Comparison of ENCODE assay signal across 9 mouse cellular contexts in the genomic region with DNA sequence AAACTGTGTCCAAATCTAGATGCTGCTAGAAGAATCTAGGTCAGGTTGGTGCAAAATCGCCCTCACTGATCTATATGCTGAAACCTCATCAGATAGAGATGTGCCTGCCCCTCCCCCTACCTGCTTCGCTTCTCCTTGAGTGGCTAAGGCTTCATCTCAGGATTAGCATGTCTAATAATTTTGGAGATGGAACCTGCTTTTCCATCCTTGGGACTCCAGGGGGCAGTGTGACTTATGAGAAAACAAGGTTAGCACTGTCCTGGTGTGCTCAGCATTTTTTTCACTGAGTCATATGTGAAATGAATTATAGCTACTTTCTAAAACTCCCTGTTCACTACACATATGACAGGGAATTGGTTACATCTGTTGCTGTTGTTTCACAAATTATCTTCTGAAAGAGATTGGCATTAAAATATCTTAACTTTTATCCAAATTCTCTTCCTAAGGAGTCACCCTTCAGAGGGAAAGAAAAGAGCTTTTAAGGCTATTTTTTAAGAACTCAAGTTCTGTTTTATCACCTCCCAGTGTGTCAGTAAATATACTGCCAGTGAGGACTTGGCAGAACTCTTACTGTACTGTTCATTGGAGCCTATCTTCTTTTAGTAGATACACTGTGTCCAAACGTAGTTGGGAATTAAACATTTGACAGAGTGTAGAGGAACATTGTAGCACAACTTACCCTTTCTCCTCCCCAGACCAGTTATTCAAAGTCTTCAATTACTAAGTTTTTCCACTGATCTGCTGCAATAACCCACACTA.
DNase-seq lines count a peak whose midpoint lies in the region; ATAC-seq and TF ChIP-seq lines count a peak whose summit lies in the region.
"Had no signal": no experiment of that assay in that cellular context is flagged by ENCODE, and none has a peak within 500 bp of the region (broad histone marks: within the 10 kb centered on the region; RNA-seq: fewer than 3 reads in every experiment).

No protein-coding gene starts in this region.

- H3K27ac ChIP-seq in liver, adult 2 months (replicated peaks; ENCODE audit: insufficient read depth, low read depth, low read length): peak overlapping the region; percentile 6; the same call in 1 of the 2 replicates
- no peak overlapping the region for H3K27ac ChIP-seq in liver, embryonic 11.5 days (ENCODE audit: low read depth, low read length)

- no peak for ATAC-seq in liver, embryonic 11.5 days (replicated peaks; ENCODE audit: low FRiP score)
- peak; percentile 65; the same call in 1 of the 2 replicates for ATAC-seq in megakaryocyte-erythroid progenitor cell, adult 5-6 weeks (replicated peaks; ENCODE audit: low FRiP score, low TSS enrichment, poor library complexity, severe bottlenecking)

- H3K4me1 ChIP-seq in liver, adult 2 months (ENCODE audit: control insufficient read depth, insufficient read depth, low read length): peaks cover 14% of the 10 kb centered on the region
- H3K4me1 ChIP-seq in liver, embryonic 11.5 days (replicated peaks; ENCODE audit: control insufficient read depth, insufficient read depth, low read length): no peaks in the 10 kb centered on the region

- WGBS in liver, adult 2 months: 41% methylated on average over 3 of the region's 3 CpGs
- 44% methylated on average over 3 of the region's 3 CpGs for WGBS in liver, embryonic 11.5 days

- H3K9ac ChIP-seq in liver, adult 2 months (ENCODE audit: low read depth, low read length): no peak overlapping the region
- no peak overlapping the region for H3K9ac ChIP-seq in liver, embryonic 11.5 days (ENCODE audit: low read depth, low read length)

- H3K36me3 ChIP-seq in liver, adult 2 months (ENCODE audit: control insufficient read depth, insufficient read depth, low read length): no peaks in the 10 kb centered on the region
- no peaks in the 10 kb centered on the region for H3K36me3 ChIP-seq in liver, embryonic 11.5 days (ENCODE audit: control insufficient read depth, insufficient read depth, low read length)

- H3K4me3 ChIP-seq in liver, adult 2 months (ENCODE audit: insufficient read depth, low read depth, low read length): no peak overlapping the region
- no peak overlapping the region for H3K4me3 ChIP-seq in liver, embryonic 11.5 days (ENCODE audit: low read depth, low read length)

- TF ChIP-seq CTCF in liver, adult 2 months (IDR thresholded peaks at IDR 0.05; ENCODE audit: low read depth, low read length): no peak

- DNase-seq in liver, adult 2 months (ENCODE audit: extremely low read depth, low read depth, low spot score): peak; percentile 63
- DNase-seq in liver, embryonic 11.5 days (ENCODE audit: low spot score): no peak
- peak; percentile 12 to 16 for DNase-seq in cerebellum, adult 18-20 months
- peak; percentile 27 to 76 for DNase-seq in frontal cortex, adult 2 months (ENCODE audit: extremely low spot score in 1 of 2, low spot score in 1 of 2)
- DNase-seq in hindlimb bud, embryonic 11.5 days (ENCODE audit: extremely low spot score, low read depth, low spot score): peak; percentile 14
- DNase-seq in layer of hippocampus, postnatal 25 days (ENCODE audit: extremely low spot score in 1 of 2, low spot score in 1 of 2): peak; percentile 17 to 35
- peak; percentile 6 for DNase-seq in yolk sac, embryonic 10.5 days (ENCODE audit: low spot score)

- H3K27me3 ChIP-seq in liver, adult 2 months (ENCODE audit: control insufficient read depth, insufficient read depth, low read length): no peaks in the 10 kb centered on the region
- H3K27me3 ChIP-seq in liver, embryonic 11.5 days (replicated peaks; ENCODE audit: control insufficient read depth, insufficient read depth, low read length): no peaks in the 10 kb centered on the region
- H3K27me3 ChIP-seq: CH12.LX had no signal

- no peaks in the 10 kb centered on the region for H3K9me3 ChIP-seq in liver, embryonic 11.5 days (ENCODE audit: control insufficient read depth, low read length)

- H3K4me2 ChIP-seq in liver, embryonic 11.5 days: no peak overlapping the region

- TF ChIP-seq POLR2A in liver, adult 2 months (IDR thresholded peaks at IDR 0.05; ENCODE audit: extremely low read depth, insufficient read depth, low read length): no peak

- H3K79me2 ChIP-seq in liver, adult 2 months (ENCODE audit: control insufficient read depth, insufficient read depth, low read length): no peaks in the 10 kb centered on the region
